Mouse (Mus musculus) intestine, postnatal 0 days (tissue): ENCODE results near the gene Ralgps1. TPM values are rescaled to one million over a fixed set of nuclear protein-coding genes. Genes with fewer than 3 reads are reported as not detected.

Experiments
- ATAC-seq: fragments of 200-750 bp; cut with Nextera tagmentation; 2 replicates; pipeline ENCODE4 v1.8.0; 2017; ENCODE audit warnings: mild to moderate bottlenecking, moderate TSS enrichment, moderate library complexity
- H3K27ac ChIP-seq: fragments of 300-500 bp; sonication (generic); 2 replicates; pipeline ENCODE4 v1.5.1; 2014; ENCODE audit warnings: mild to moderate bottlenecking, low read depth, low read length, moderate library complexity
- H3K27me3 ChIP-seq: fragments of 300-500 bp; sonication (generic); replicated peaks from 2 replicates; pipeline ENCODE4 v1.6.1; 2014; ENCODE audit warnings: low read length, mixed read lengths; ENCODE audit not compliant: control insufficient read depth, insufficient read depth
- H3K36me3 ChIP-seq: fragments of 300-500 bp; sonication (generic); 2 replicates; pipeline ENCODE4 v1.6.1; 2014; ENCODE audit warnings: mild to moderate bottlenecking, moderate library complexity; ENCODE audit not compliant: control insufficient read depth, insufficient read depth
- H3K4me1 ChIP-seq: fragments of 300-500 bp; sonication (generic); replicated peaks from 2 replicates; pipeline ENCODE4 v1.6.1; 2014; ENCODE audit warnings: antibody characterized with exemption, low read length, mixed read lengths; ENCODE audit not compliant: control insufficient read depth, insufficient read depth
- H3K4me2 ChIP-seq: fragments of 300-500 bp; sonication (generic); replicated peaks from 2 replicates; pipeline ENCODE4 v1.6.1; 2014; ENCODE audit warnings: low read depth, mild to moderate bottlenecking, moderate library complexity
- H3K4me3 ChIP-seq: fragments of 300-500 bp; sonication (generic); 2 replicates; pipeline ENCODE4 v1.5.1; 2014; ENCODE audit warnings: low read depth, low read length
- H3K9ac ChIP-seq: fragments of 300-500 bp; sonication (generic); 2 replicates; pipeline ENCODE4 v1.6.1; 2014; ENCODE audit warnings: mild to moderate bottlenecking, low read depth, low read length
- H3K9me3 ChIP-seq: fragments of 300-500 bp; sonication (generic); 2 replicates; pipeline ENCODE4 v1.6.1; 2016; ENCODE audit warnings: mixed run types; ENCODE audit not compliant: control insufficient read depth
- CTCF ChIP-seq: sonication (generic); IDR thresholded peaks from 2 replicates; pipeline ENCODE4 v1.5.1; 2016; ENCODE audit warnings: low read depth, mild to moderate bottlenecking, control low read depth, antibody characterized with exemption, moderate library complexity
- WGBS: fragments of 180-500 bp; shearing (Covaris S2); extraction: QIAGEN DNeasy Blood & Tissue Kit; methylation state at CpG from one replicate; pipeline ENCODE4 v1.1.7; 2014; 5-methylcytosine and 5-hydroxymethylcytosine counted together
- polyA plus RNA-seq: library from polyadenylated mRNA; unstranded; fragments of >200 nt; fragmentation: Nextera tagmentation; extraction: Ambion mirVana; gene quantifications from 2 replicates; pipeline ENCODE4 v1.2.1, GENCODE M21; 2015

The Ralgps1 gene
- polyA plus RNA-seq, 1 experiment from 2014 or later: 4.0 TPM

GRCm38 (mm10) chr2:33136366-33136765 is 234.9 kb downstream of the Ralgps1 start:
- no peak overlapping the region for H3K27ac ChIP-seq
- WGBS: 93% methylated on average over 6 of the region's 6 CpGs

GRCm38 (mm10) chr2:33134766-33135490 is 236.4 kb downstream of the Ralgps1 start:
- Histone ChIP-seq H3K4me1 (0 out of 2 replicates have a peak, but pooled peaks cover 1% of the 10 kb centered on the region), H3K27me3 (peaks cover 6% of the 10 kb centered on the region; the same call in 1 of the 2 replicates), H3K4me3 (no peak overlapping the region), H3K4me2 (no peak overlapping the region), H3K9me3 (no peaks in the 10 kb centered on the region), H3K27ac (no peak overlapping the region), H3K36me3 (peaks cover 4% of the 10 kb centered on the region; the same call in 1 of the 2 replicates), H3K9ac (no peak overlapping the region)
- ATAC-seq: no peak
- 73% methylated on average over 7 of the region's 7 CpGs for WGBS
- no peak for TF ChIP-seq CTCF

More at GRCm38 (mm10) chr2:33136366-33136765, 234.9 kb downstream of the Ralgps1 start:
- H3K36me3 ChIP-seq: peaks cover 4% of the 10 kb centered on the region; the same call in 1 of the 2 replicates
- no peak overlapping the region for H3K9ac ChIP-seq
- H3K4me3 ChIP-seq: no peak overlapping the region
- no peak for ATAC-seq
- no peaks in the 10 kb centered on the region for H3K4me1 ChIP-seq
- no peaks in the 10 kb centered on the region for H3K9me3 ChIP-seq
- no peak overlapping the region for H3K4me2 ChIP-seq
- H3K27me3 ChIP-seq: peaks cover 6% of the 10 kb centered on the region; the same call in 1 of the 2 replicates
- no peak for TF ChIP-seq CTCF

- no peak for ATAC-seq
- no peak for TF ChIP-seq CTCF
- WGBS: 11% methylated on average over 7 of the region's 7 CpGs
- peaks cover 6% of the 10 kb centered on the region; the same call in 1 of the 2 replicates for H3K27me3 ChIP-seq
- H3K27ac ChIP-seq: no peak overlapping the region
- H3K9ac ChIP-seq: no peak overlapping the region; the same call in 1 of the 2 replicates
- 0 out of 2 replicates have a peak, but pooled peaks cover 3% of the 10 kb centered on the region for H3K4me1 ChIP-seq
- H3K4me2 ChIP-seq: no peak overlapping the region
- H3K36me3 ChIP-seq: peaks cover 4% of the 10 kb centered on the region; the same call in 1 of the 2 replicates
- no peaks in the 10 kb centered on the region for H3K9me3 ChIP-seq
- no peak overlapping the region for H3K4me3 ChIP-seq
Observed at GRCm38 (mm10) chr2:33132306-33132705, 239.0 kb downstream of the Ralgps1 start.

- H3K4me1 ChIP-seq: 0 out of 2 replicates have a peak, but pooled peaks cover 3% of the 10 kb centered on the region
- no peaks in the 10 kb centered on the region for H3K36me3 ChIP-seq
- peak; percentile 8; the same call in 1 of the 2 replicates for ATAC-seq
- peak; percentile 81 for TF ChIP-seq CTCF
- peak within 1 kb of the TSS; percentile 34; the same call in 1 of the 2 replicates for H3K9ac ChIP-seq
- H3K9me3 ChIP-seq: no peaks in the 10 kb centered on the region
- peak within 1 kb of the TSS; percentile 100 for H3K4me2 ChIP-seq
- WGBS: under 1% methylated on average over 22 of the region's 22 CpGs
- peak within 1 kb of the TSS; percentile 28; the same call in 1 of the 2 replicates for H3K27ac ChIP-seq
- peaks cover 6% of the 10 kb centered on the region; the same call in 1 of the 2 replicates for H3K27me3 ChIP-seq
- peak within 1 kb of the TSS; percentile 65 for H3K4me3 ChIP-seq
Observed at GRCm38 (mm10) chr2:33131500-33132092, 239.7 kb downstream of the Ralgps1 start, which contains the start of gene Garnl3. Garnl3 (minus strand) TSS chr2:33131654.

- no peak for TF ChIP-seq CTCF
- H3K9ac ChIP-seq: peak overlapping the region; percentile 54; the same call in 1 of the 2 replicates
- peak; percentile 93 for ATAC-seq
- H3K4me2 ChIP-seq: peak overlapping the region; percentile 100
- H3K9me3 ChIP-seq: no peaks in the 10 kb centered on the region
- 0 out of 2 replicates have a peak, but pooled peaks cover 3% of the 10 kb centered on the region for H3K4me1 ChIP-seq
- H3K27me3 ChIP-seq: peaks cover 6% of the 10 kb centered on the region; the same call in 1 of the 2 replicates
- no peaks in the 10 kb centered on the region for H3K36me3 ChIP-seq
- peak overlapping the region; percentile 65 for H3K4me3 ChIP-seq
- WGBS: under 1% methylated on average over 38 of the region's 55 CpGs
- H3K27ac ChIP-seq: peak overlapping the region; percentile 28; the same call in 1 of the 2 replicates
Observed at GRCm38 (mm10) chr2:33130526-33131483, 240.5 kb downstream of the Ralgps1 start.
